Mouse (Mus musculus): ENCODE data around the gene Ctrc.

DNA sequence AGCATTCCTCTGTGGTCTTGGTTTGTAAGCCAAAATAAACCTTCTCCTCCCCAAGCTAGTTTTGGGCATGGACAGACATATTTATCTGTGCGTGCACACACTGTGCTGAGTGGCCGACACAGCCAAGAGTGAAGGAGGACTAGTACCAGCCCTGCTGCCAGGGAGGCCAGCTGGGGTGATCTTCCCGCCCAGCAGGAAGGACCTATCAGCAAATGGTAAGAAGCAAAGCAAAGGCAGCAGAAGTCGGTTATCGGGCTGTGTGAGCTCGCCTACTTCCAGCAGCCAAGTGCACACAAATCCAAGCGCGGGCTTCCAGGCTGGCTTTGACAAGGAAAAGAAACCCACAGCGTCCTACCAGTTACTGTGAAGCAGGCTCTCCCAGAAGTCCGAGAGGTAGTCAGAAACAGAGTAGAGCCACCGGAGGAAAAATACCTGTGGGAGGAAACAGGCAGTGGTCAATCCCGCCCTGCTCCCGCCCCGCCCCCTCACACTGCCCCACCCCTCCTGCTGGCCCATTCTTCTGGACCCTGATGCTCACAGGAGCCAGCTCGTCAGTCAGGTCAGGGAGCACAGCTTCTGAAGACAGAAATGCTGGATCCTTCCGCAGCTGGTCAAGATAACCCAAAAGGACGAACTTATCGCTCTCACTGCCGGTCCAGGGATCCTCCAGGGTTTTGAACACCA lies 78.7 kb downstream of the Ctrc start:
- TF ChIP-seq CTCF (IDR thresholded peaks at IDR 0.05; ENCODE audit: extremely low read depth, insufficient read length, insufficient replicate concordance, low read depth, low read length) (no peak), POLR2A (IDR thresholded peaks at IDR 0.05; ENCODE audit: low read depth, low read length) (no peak)

Data from small intestine, adult 2 months (tissue).